Mouse (Mus musculus) embryonic facial prominence, embryonic 15.5 days (tissue): ENCODE measurements around the gene Frmd4b. TPM values are rescaled to one million over a fixed set of nuclear protein-coding genes. Genes with fewer than 3 reads are reported as not detected.
A peak's percentile ranks its signal among the peaks of the same experiment; 100 is the strongest.

Source experiments
- ATAC-seq: fragments of 200-750 bp; cut with Nextera tagmentation; 2 replicates; pipeline ENCODE4 v1.8.0; 2017; ENCODE audit warnings: low read depth, moderate TSS enrichment; ENCODE audit not compliant: insufficient number of reproducible peaks, low FRiP score, low TSS enrichment
- H3K27ac ChIP-seq: fragments of 300-500 bp; sonication (generic); replicated peaks from 2 replicates; pipeline ENCODE4 v1.5.1; 2015; ENCODE audit warnings: mild to moderate bottlenecking, inconsistent platforms
- H3K27me3 ChIP-seq: fragments of 300-500 bp; sonication (generic); 2 replicates; pipeline ENCODE4 v1.6.1; 2015; ENCODE audit warnings: inconsistent platforms
- H3K36me3 ChIP-seq: fragments of 300-500 bp; sonication (generic); 2 replicates; pipeline ENCODE4 v1.6.1; 2015; ENCODE audit warnings: mild to moderate bottlenecking, inconsistent platforms
- H3K4me1 ChIP-seq: fragments of 300-500 bp; sonication (generic); 2 replicates; pipeline ENCODE4 v1.6.1; 2015; ENCODE audit warnings: inconsistent platforms
- H3K4me2 ChIP-seq: fragments of 300-500 bp; sonication (generic); replicated peaks from 2 replicates; pipeline ENCODE4 v1.6.1; 2015; ENCODE audit warnings: mild to moderate bottlenecking, inconsistent platforms
- H3K4me3 ChIP-seq: fragments of 300-500 bp; sonication (generic); replicated peaks from 2 replicates; pipeline ENCODE4 v1.5.1; 2015; ENCODE audit warnings: mild to moderate bottlenecking, inconsistent platforms
- H3K9ac ChIP-seq: fragments of 300-500 bp; sonication (generic); 2 replicates; pipeline ENCODE4 v1.6.1; 2015; ENCODE audit warnings: inconsistent platforms
- H3K9me3 ChIP-seq: fragments of 300-500 bp; sonication (generic); replicated peaks from 2 replicates; pipeline ENCODE4 v1.6.1; 2016; ENCODE audit warnings: inconsistent platforms
- WGBS: fragments of 180-500 bp; shearing (Covaris S2); methylation state at CpG from one replicate; pipeline ENCODE4 v1.1.7; 2015; 5-methylcytosine and 5-hydroxymethylcytosine counted together
- polyA plus RNA-seq: library from polyadenylated mRNA; unstranded; fragments of >200 nt; fragmentation: Nextera tagmentation; extraction: Ambion mirVana; gene quantifications from 2 replicates; pipeline ENCODE4 v1.2.1, GENCODE M21; 2015

Frmd4b gene
- polyA plus RNA-seq, 1 experiment from 2014 or later = 17.8 TPM

DNA sequence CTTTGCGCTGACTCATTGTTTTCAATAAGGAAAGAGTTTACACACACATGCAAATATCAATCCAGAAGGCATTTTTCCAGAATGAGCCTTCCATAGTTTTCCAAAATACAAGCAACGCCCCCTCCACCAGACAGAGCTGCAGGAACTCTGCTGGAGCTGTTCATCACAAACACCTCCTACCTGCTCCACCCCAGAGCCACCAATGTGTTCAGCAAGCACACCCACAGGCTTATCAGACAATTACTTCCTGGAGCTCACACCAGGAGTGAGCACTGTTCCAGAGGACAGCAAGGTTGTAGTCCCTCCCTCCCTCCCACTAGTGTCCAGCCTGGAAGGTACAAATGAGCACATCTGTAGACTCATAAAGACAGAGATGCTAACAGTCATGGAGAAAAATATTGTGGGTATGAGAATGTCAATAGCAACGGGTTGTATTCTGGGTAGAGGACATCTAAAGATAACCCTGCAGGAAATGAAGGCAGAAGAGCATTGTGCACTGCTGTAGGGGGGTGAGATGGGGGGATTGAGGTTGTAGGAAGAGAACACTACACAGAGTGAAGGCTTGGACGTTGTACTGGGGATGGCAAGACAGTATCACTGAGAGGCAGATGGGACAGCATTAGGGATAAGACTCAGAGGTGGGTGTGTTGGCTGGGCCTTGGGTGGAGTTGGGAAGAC, 144.3 kb downstream of the Frmd4b start:
- Histone ChIP-seq H3K4me1 (no peaks in the 10 kb centered on the region), H3K27ac (no peak overlapping the region), H3K4me3 (no peak overlapping the region), H3K9ac (no peak overlapping the region), H3K9me3 (no peaks in the 10 kb centered on the region), H3K4me2 (no peak overlapping the region), H3K27me3 (no peaks in the 10 kb centered on the region), H3K36me3 (no peaks in the 10 kb centered on the region)
- 75% methylated on average over 4 of the region's 4 CpGs for WGBS
- ATAC-seq = no peak

DNA sequence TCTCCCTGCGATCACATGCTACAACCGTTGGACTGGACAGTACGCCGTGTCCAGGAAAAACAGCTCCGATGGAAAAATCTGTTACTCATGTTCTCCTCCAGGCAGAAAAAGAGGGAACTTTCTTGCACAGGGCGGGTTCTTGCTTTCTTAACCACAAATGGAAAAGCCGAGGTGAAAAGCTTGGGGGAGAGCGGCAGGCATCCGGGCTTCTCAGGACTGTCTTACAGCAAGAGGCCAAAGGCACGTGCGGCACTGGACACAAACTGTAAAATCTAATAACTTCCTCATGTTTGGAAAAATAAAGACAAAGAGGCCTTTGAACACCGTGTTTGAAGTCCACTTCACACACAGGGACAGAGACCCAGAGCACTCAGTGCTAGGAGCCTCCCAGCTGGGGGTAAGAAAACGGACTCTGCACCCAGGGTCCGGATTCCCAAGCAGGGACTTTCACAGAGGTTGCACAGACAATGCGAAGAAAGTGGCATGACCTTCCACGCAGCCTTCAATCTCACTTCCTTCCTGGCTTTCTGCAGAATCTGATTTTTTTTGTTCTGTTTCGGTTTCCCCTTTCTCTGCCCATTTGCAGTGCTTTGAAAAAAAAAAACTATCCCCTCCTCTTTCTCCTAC, 153.3 kb downstream of the Frmd4b start:
- ATAC-seq = peak; percentile 69; the same call in 1 of the 2 replicates
- no peak overlapping the region for H3K9ac ChIP-seq
- 35% methylated on average over 17 of the region's 17 CpGs for WGBS

DNA sequence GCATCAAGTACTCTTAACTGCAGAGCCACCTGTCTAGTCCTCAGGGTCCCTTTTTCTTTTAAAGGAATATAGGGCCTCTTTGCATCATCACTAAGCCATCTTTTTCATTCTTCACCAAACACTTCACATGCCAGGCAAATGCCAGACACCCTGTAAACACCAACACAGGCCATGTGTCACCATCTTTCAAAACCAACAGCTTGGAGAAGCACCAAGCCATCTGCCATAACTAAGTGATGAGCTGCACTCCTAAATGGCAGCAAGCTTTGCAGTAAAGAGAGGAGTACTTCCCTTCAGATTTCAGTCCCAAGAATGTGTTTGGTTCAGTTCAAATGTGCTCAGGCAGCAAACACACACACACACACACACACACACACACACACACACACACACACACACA, 154.9 kb downstream of the Frmd4b start:
- Histone ChIP-seq H3K9me3 (no peaks in the 10 kb centered on the region), H3K36me3 (no peaks in the 10 kb centered on the region), H3K4me1 (no peaks in the 10 kb centered on the region; the same call in 1 of the 2 replicates), H3K4me3 (no peak overlapping the region), H3K27ac (no peak overlapping the region), H3K27me3 (no peaks in the 10 kb centered on the region), H3K9ac (no peak overlapping the region), H3K4me2 (no peak overlapping the region)
- no peak for ATAC-seq

More for the DNA sequence above, 153.3 kb downstream of the Frmd4b start:
- H3K27me3 ChIP-seq = no peaks in the 10 kb centered on the region
- H3K27ac ChIP-seq = peak overlapping the region; percentile 73
- 0 out of 2 replicates have a peak overlapping the region, but pooled peaks have one; percentile 17 for H3K4me2 ChIP-seq
- H3K4me3 ChIP-seq = no peak overlapping the region
- no peaks in the 10 kb centered on the region; the same call in 1 of the 2 replicates for H3K4me1 ChIP-seq
- no peaks in the 10 kb centered on the region for H3K9me3 ChIP-seq
- no peaks in the 10 kb centered on the region for H3K36me3 ChIP-seq

DNA sequence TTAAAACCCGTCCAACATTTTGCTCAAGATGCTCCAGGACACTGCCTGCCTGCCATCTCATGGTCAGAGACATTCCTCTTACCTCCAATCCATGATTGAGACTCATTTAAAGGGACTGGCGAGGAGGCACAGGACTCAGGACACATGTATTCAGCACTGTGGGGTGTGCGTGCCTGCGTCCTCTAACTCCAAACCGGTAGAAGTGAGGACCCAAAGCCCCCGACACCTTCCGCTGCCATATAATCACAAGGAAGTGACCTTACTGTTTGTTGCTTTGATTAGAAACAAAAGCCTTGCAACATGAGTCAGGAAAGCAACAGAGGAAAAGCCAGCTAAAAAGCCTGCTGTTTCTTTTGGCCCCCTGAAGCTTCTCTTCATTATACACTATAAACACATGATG, 158.2 kb downstream of the Frmd4b start:
- WGBS = 69% methylated on average over 7 of the region's 7 CpGs
- Histone ChIP-seq H3K4me2 (no peak overlapping the region), H3K27ac (0 out of 2 replicates have a peak overlapping the region, but pooled peaks have one; percentile 17), H3K27me3 (no peaks in the 10 kb centered on the region), H3K4me3 (no peak overlapping the region), H3K9me3 (no peaks in the 10 kb centered on the region), H3K9ac (no peak overlapping the region), H3K36me3 (no peaks in the 10 kb centered on the region), H3K4me1 (no peaks in the 10 kb centered on the region; the same call in 1 of the 2 replicates)
- ATAC-seq = no peak

DNA sequence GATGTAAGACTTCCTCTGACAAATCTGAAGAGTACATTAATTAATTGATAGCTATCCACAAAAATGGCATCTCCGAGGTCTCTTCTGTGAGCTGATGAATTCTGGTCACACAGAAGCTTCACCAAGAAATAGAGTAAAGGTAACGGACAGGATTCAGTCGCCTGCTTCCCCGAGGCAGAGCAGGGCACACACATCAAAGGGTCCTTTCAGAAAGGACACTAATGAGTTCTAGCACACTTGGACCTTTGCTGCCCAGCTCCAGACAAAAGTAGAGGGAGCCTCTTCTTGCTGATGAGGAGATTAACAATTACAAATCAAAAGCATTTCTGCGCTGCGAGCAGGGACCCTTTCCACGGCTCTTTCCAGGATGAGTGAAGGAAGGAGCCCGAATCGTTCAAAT, 159.0 kb downstream of the Frmd4b start:
- Histone ChIP-seq H3K9me3 (no peaks in the 10 kb centered on the region), H3K4me2 (no peak overlapping the region), H3K4me3 (no peak overlapping the region), H3K27ac (0 out of 2 replicates have a peak overlapping the region, but pooled peaks have one; percentile 30), H3K27me3 (no peaks in the 10 kb centered on the region), H3K9ac (no peak overlapping the region), H3K4me1 (no peaks in the 10 kb centered on the region), H3K36me3 (no peaks in the 10 kb centered on the region)
- 40% methylated on average over 9 of the region's 9 CpGs for WGBS
- ATAC-seq = no peak

DNA sequence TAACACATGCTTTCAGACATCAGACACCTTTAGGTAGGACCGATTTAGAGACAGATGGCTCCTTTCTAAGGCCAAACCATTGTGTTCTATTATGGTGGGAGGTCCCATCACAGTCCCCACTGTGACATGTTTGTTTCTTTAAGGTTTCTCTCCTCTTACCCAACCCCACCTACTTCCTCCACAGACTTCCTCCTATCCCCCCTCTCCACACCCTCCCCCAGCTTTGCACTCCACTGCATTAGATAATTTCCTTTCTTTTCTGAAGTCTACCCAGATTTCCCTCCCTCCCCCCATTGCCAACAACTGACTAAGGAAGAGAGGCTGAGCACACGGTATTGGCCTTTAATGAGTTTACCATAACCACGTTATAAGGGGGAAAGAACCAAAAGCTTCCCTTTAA, 159.4 kb downstream of the Frmd4b start:
- 26% methylated on average over 3 of the region's 3 CpGs for WGBS
- no peaks in the 10 kb centered on the region for H3K27me3 ChIP-seq
- no peaks in the 10 kb centered on the region for H3K36me3 ChIP-seq
- H3K4me1 ChIP-seq = no peaks in the 10 kb centered on the region
- H3K27ac ChIP-seq = no peak overlapping the region; the same call in 1 of the 2 replicates
- no peak overlapping the region for H3K4me3 ChIP-seq
- ATAC-seq = no peak
- H3K9ac ChIP-seq = no peak overlapping the region
- H3K9me3 ChIP-seq = no peaks in the 10 kb centered on the region
- H3K4me2 ChIP-seq = no peak overlapping the region

DNA sequence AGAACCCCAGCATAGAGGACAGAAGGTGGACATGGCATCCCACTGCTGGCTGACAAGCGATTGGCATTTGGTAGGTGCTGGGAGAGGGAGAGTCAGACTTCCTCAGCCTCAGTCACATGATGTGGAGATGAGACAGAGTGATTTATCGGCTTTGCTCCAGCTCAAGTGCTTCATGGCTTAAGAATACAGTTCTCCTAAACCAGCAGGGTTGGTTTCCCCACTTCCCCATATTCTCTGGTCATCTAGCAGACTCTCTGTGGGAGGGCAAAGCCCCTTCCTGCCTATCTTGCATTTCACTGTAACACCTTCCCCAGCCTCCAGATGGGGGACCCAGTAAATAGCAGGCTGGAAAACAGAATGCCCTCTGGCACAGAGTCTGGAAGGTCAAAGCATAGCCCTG, 160.1 kb downstream of the Frmd4b start:
- H3K9ac ChIP-seq = no peak overlapping the region
- 47% methylated on average over 2 of the region's 2 CpGs for WGBS
- no peaks in the 10 kb centered on the region for H3K9me3 ChIP-seq
- no peak overlapping the region for H3K4me2 ChIP-seq
- no peak overlapping the region for H3K27ac ChIP-seq
- no peak for ATAC-seq
- H3K4me1 ChIP-seq = no peaks in the 10 kb centered on the region
- H3K27me3 ChIP-seq = no peaks in the 10 kb centered on the region
- H3K4me3 ChIP-seq = no peak overlapping the region
- H3K36me3 ChIP-seq = no peaks in the 10 kb centered on the region

DNA sequence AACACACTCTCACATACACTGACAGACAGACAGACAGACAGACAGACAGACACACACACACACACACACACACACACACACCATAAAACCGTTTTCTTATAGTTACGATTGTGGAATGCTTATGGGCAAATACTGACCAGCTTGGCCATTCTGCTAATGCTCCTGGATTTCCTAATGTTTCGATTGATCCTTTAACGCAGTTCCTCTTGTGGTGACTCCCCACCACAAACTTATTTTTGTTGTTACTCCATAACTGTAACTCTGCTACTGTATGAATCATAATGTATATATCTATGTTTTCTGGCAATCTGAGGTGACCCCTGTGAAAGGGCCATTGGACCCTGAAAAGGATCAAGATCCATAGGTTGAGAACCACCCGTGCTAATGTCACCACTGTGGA, 165.1 kb downstream of the Frmd4b start:
- Histone ChIP-seq H3K9ac (no peak overlapping the region), H3K36me3 (no peaks in the 10 kb centered on the region), H3K4me2 (no peak overlapping the region), H3K4me3 (no peak overlapping the region), H3K27me3 (no peaks in the 10 kb centered on the region), H3K27ac (no peak overlapping the region), H3K4me1 (no peaks in the 10 kb centered on the region), H3K9me3 (no peaks in the 10 kb centered on the region)
- ATAC-seq = no peak
- 86% methylated on average over 5 of the region's 5 CpGs for WGBS

DNA sequence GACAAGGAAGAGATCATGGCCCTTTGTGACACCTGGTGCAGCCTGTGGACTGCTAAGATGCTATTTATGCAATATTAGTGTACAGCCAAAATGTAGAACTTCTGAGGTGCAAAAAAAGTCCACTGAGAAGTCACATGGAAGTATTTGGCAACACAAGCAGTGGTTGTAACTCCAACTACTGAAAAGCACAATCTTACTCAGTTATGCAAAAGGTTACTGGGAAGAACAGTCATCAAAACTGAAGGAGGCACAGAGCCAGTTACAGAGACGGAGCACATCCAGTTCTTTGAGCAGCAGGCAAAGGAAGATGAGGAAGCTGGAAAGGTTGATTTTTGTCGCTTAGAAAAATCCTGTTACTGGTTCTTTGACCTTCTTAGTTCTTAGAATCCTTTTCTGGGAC, 167.5 kb downstream of the Frmd4b start:
- WGBS = 81% methylated on average over 2 of the region's 2 CpGs
- H3K27ac ChIP-seq = no peak overlapping the region
- no peaks in the 10 kb centered on the region for H3K27me3 ChIP-seq
- no peaks in the 10 kb centered on the region for H3K9me3 ChIP-seq
- no peaks in the 10 kb centered on the region for H3K4me1 ChIP-seq
- no peaks in the 10 kb centered on the region for H3K36me3 ChIP-seq
- no peak overlapping the region for H3K4me3 ChIP-seq
- H3K9ac ChIP-seq = no peak overlapping the region
- H3K4me2 ChIP-seq = no peak overlapping the region
- no peak for ATAC-seq

DNA sequence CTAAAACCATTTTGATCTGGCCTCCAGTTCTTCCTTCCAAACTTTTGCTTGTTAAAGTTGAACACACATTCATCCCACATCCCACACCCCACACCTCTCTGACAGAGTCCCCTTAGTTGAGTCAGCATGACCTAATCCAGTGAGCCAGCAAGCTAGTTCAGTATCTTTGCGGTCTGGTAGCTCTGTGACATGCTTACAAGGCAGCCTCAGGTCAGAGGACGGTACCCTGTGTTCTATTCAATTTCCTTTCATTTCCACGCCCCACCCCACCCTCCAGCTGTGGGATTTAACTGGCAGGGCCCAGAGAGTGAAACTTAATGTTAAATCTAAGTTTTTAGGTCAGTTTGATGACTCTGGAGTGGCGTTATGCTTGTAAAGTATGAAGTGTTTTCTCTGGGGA, 170.3 kb downstream of the Frmd4b start:
- H3K27me3 ChIP-seq = no peaks in the 10 kb centered on the region
- H3K36me3 ChIP-seq = no peaks in the 10 kb centered on the region
- 0 out of 2 replicates have a peak, but pooled peaks cover 5% of the 10 kb centered on the region for H3K4me1 ChIP-seq
- 54% methylated on average over 4 of the region's 4 CpGs for WGBS
- no peaks in the 10 kb centered on the region for H3K9me3 ChIP-seq
- no peak overlapping the region for H3K9ac ChIP-seq
- H3K4me3 ChIP-seq = no peak overlapping the region
- no peak for ATAC-seq
- H3K27ac ChIP-seq = no peak overlapping the region
- H3K4me2 ChIP-seq = no peak overlapping the region

DNA sequence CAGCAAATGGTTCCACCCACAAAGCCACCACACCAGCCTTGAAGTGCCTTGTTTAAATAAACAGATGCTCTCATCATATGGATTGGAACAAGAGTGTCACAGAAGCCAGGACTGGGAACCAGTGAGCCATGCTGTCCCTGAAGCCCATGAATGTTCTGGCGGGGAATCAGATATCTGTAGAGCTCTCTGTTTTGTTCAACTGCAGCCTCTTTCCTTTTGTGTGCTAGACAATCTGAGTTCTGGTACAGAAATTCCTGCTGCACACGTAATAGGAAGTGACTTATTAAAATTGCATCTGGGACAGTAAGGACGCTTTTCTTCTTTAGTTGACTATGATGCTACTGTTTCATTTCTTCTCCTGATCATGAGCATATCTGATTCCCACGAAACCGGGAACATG, 173.2 kb downstream of the Frmd4b start:
- Histone ChIP-seq H3K36me3 (no peaks in the 10 kb centered on the region), H3K27me3 (no peaks in the 10 kb centered on the region), H3K4me3 (no peak overlapping the region), H3K9ac (no peak overlapping the region), H3K4me1 (peaks cover 18% of the 10 kb centered on the region), H3K27ac (no peak overlapping the region), H3K9me3 (no peaks in the 10 kb centered on the region), H3K4me2 (no peak overlapping the region)
- 82% methylated on average over 5 of the region's 5 CpGs for WGBS
- no peak for ATAC-seq

DNA sequence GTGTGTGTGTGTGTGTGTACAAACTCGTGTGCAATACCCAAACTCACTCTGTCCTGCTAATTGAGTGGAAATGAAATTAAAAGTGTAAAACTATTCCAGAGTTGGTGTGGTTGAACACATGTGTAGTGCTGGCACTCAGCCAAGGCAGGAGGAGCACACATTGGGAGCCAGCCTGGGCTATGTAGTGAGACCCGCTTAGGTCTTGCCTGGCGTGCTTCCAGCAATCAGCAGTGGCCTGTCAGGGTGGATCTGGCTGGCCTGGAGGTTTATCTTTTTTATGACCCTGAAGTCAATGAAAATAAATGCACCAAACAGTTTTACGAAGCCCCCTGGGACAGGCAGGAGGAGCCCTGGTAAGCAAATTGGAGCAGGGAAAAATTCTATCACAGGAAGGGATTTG, 173.8 kb downstream of the Frmd4b start:
- no peak overlapping the region for H3K4me3 ChIP-seq
- WGBS = 54% methylated on average over 4 of the region's 4 CpGs
- H3K9ac ChIP-seq = no peak overlapping the region
- H3K4me2 ChIP-seq = no peak overlapping the region
- H3K27ac ChIP-seq = no peak overlapping the region
- H3K36me3 ChIP-seq = no peaks in the 10 kb centered on the region
- H3K4me1 ChIP-seq = peaks cover 23% of the 10 kb centered on the region
- no peaks in the 10 kb centered on the region for H3K27me3 ChIP-seq
- no peak for ATAC-seq
- no peaks in the 10 kb centered on the region for H3K9me3 ChIP-seq
